ENCODE assay signal across 9 mouse cellular contexts in genomic region chr19:26465228-26465627, GRCm38 (mm10).
DNase-seq lines count a peak whose midpoint lies in the region; ATAC-seq and TF ChIP-seq lines count a peak whose summit lies in the region.
"Had no signal": no experiment of that assay in that cellular context is flagged by ENCODE, and none has a peak within 500 bp of the region (broad histone marks: within the 10 kb centered on the region; RNA-seq: fewer than 3 reads in every experiment).

No protein-coding gene starts in this region.

- H3K36me3 ChIP-seq in forebrain, postnatal 0 days (ENCODE audit: insufficient read depth): no peaks in the 10 kb centered on the region
- H3K36me3 ChIP-seq: lung, embryonic 15.5 days had no signal

- no peak overlapping the region for H3K27ac ChIP-seq in forebrain, postnatal 0 days (ENCODE audit: low read depth, low read length)
- H3K27ac ChIP-seq: lung, embryonic 15.5 days had no signal

- no peak overlapping the region for H3K4me2 ChIP-seq in forebrain, postnatal 0 days (ENCODE audit: low read depth)
- H3K4me2 ChIP-seq: lung, embryonic 15.5 days had no signal

- H3K4me1 ChIP-seq in forebrain, postnatal 0 days (ENCODE audit: insufficient read depth): peaks cover 11% of the 10 kb centered on the region; the same call in 1 of the 2 replicates
- H3K4me1 ChIP-seq: lung, embryonic 15.5 days had no signal

- DNase-seq in cerebellum, adult 9-11 months: no peak
- DNase-seq in left cerebral cortex, postnatal 14 days (ENCODE audit: low spot score in 2 of 2): peak; percentile 26 to 34
- DNase-seq in left cerebral cortex, postnatal 25 days (ENCODE audit: low spot score in 2 of 2): no peak
- peak; percentile 15 for DNase-seq in NIH3T3 (ENCODE audit: low read depth)
- DNase-seq in forebrain, postnatal 0 days: peak; percentile 48
- no peak for DNase-seq in adipocyte (ENCODE audit: low spot score)
- no peak for DNase-seq in layer of hippocampus, adult 8-10 months (ENCODE audit: low spot score in 2 of 2)

- ATAC-seq in cerebellum, adult (ENCODE audit: insufficient number of reproducible peaks, low FRiP score, low TSS enrichment): 0 out of 2 replicates have a peak, but pooled peaks have one; percentile 23
- peak; percentile 47; the same call in 1 of the 2 replicates for ATAC-seq in forebrain, postnatal 0 days

- H3K9me3 ChIP-seq in forebrain, postnatal 0 days (ENCODE audit: low read length): no peaks in the 10 kb centered on the region
- H3K9me3 ChIP-seq: lung, embryonic 15.5 days had no signal

- intact Hi-C loops in left cerebral cortex, postnatal 14 days (cut with DNase I): loop anchor here (10.0 kb wide), 2 partner anchors 140 to 750 kb away; partner anchors contain the start of gene Smarca2
- intact Hi-C loops in left cerebral cortex, postnatal 25 days (cut with DNase I): loop anchor here (10.0 kb wide), 1 partner anchor 140 kb away; the partner anchor contains the start of gene Smarca2

- no peak overlapping the region for H3K9ac ChIP-seq in forebrain, postnatal 0 days
- H3K9ac ChIP-seq: lung, embryonic 15.5 days had no signal

- peak; percentile 68 for TF ChIP-seq CTCF in forebrain, postnatal 0 days (IDR thresholded peaks at IDR 0.05; ENCODE audit: low read depth)

- no peak overlapping the region for H3K4me3 ChIP-seq in forebrain, postnatal 0 days (ENCODE audit: low read depth, low read length)
- H3K4me3 ChIP-seq: lung, embryonic 15.5 days had no signal

- 42% methylated on average over 2 of the region's 2 CpGs for WGBS in forebrain, postnatal 0 days

- no peaks in the 10 kb centered on the region for H3K27me3 ChIP-seq in forebrain, postnatal 0 days (ENCODE audit: insufficient read depth, low read length)
- H3K27me3 ChIP-seq: lung, embryonic 15.5 days had no signal

Comparison
In these comparisons a context has a peak if more than half of its experiments do, and no peak if none do; other contexts are left out.
1. DNase-seq: peak in left cerebral cortex, postnatal 14 days (2 of 2), NIH3T3 (single experiment) and forebrain, postnatal 0 days (single experiment); none in cerebellum, adult 9-11 months (single experiment), left cerebral cortex, postnatal 25 days (0 of 2), adipocyte (single experiment) and layer of hippocampus, adult 8-10 months (0 of 2).